Mouse (Mus musculus): ENCODE measurements around the gene Lamc1. TPM values are rescaled to one million over a fixed set of nuclear protein-coding genes. Genes with fewer than 3 reads are reported as not detected.

The Lamc1 gene
- total and polyA plus RNA-seq, 2 experiments from 2014 or later: 9.8 to 42.4 TPM

GRCm38 (mm10) chr1:153191943-153192329 lies 140.7 kb downstream of the Lamc1 start:
- H3K27me3 ChIP-seq (ENCODE audit: insufficient read depth, low read length): no peaks in the 10 kb centered on the region
- ATAC-seq (peak; percentile 87), DNase-seq (peak; percentile 87)
- peak overlapping the region; percentile 42 for H3K27ac ChIP-seq (ENCODE audit: low read depth, low read length)
- WGBS: 5% methylated on average over 5 of the region's 5 CpGs
- no peak overlapping the region for H3K4me3 ChIP-seq (ENCODE audit: low read depth, low read length)
- no peak for TF ChIP-seq CTCF (IDR thresholded peaks at IDR 0.05; ENCODE audit: low read depth)
- H3K4me1 ChIP-seq (ENCODE audit: insufficient read depth): no peaks in the 10 kb centered on the region; the same call in 1 of the 2 replicates
- H3K9me3 ChIP-seq (ENCODE audit: low read length): no peaks in the 10 kb centered on the region
- H3K4me2 ChIP-seq (ENCODE audit: low read depth): no peak overlapping the region
- no peak overlapping the region for H3K9ac ChIP-seq
- no peaks in the 10 kb centered on the region for H3K36me3 ChIP-seq (ENCODE audit: insufficient read depth)

- DNase-seq: peak; percentile 14
- no peak for TF ChIP-seq CTCF (IDR thresholded peaks at IDR 0.05; ENCODE audit: low read depth)
- no peaks in the 10 kb centered on the region for H3K9me3 ChIP-seq (ENCODE audit: low read length)
- no peak overlapping the region for H3K4me2 ChIP-seq (ENCODE audit: low read depth)
- H3K4me3 ChIP-seq (ENCODE audit: low read depth, low read length): no peak overlapping the region
- ATAC-seq: no peak; the same call in 1 of the 2 replicates
- H3K4me1 ChIP-seq (ENCODE audit: insufficient read depth): no peaks in the 10 kb centered on the region; the same call in 1 of the 2 replicates
- 31% methylated on average over 15 of the region's 15 CpGs for WGBS
- no peaks in the 10 kb centered on the region for H3K36me3 ChIP-seq (ENCODE audit: insufficient read depth)
- H3K27me3 ChIP-seq (ENCODE audit: insufficient read depth, low read length): no peaks in the 10 kb centered on the region
- H3K9ac ChIP-seq: no peak overlapping the region
- peak overlapping the region; percentile 59; the same call in 1 of the 2 replicates for H3K27ac ChIP-seq (ENCODE audit: low read depth, low read length)
Observed at GRCm38 (mm10) chr1:153191237-153191942, 141.2 kb downstream of the Lamc1 start.

GRCm38 (mm10) chr1:153188081-153188480 lies 144.5 kb downstream of the Lamc1 start:
- H3K27me3 ChIP-seq (ENCODE audit: insufficient read depth, low read length): peaks cover 6% of the 10 kb centered on the region
- no peak overlapping the region for H3K9ac ChIP-seq
- ATAC-seq (no peak), DNase-seq (no peak)
- TF ChIP-seq CTCF (IDR thresholded peaks at IDR 0.05; ENCODE audit: low read depth): no peak
- H3K4me3 ChIP-seq (ENCODE audit: low read depth, low read length): no peak overlapping the region
- no peaks in the 10 kb centered on the region for H3K36me3 ChIP-seq (ENCODE audit: insufficient read depth)
- 54% methylated on average over 3 of the region's 3 CpGs for WGBS
- H3K4me2 ChIP-seq (ENCODE audit: low read depth): no peak overlapping the region
- no peaks in the 10 kb centered on the region for H3K9me3 ChIP-seq (ENCODE audit: low read length)
- no peak overlapping the region for H3K27ac ChIP-seq (ENCODE audit: low read depth, low read length)
- H3K4me1 ChIP-seq (ENCODE audit: insufficient read depth): peaks cover 4% of the 10 kb centered on the region

GRCm38 (mm10) chr1:153185828-153186803 lies 146.5 kb downstream of the Lamc1 start, which contains the start of gene Lamc2:
Gene Lamc2, minus strand, starts transcription at chr1:153186447.
- peak within 1 kb of the TSS; percentile 81 for H3K4me2 ChIP-seq (ENCODE audit: low read depth)
- peaks cover 6% of the 10 kb centered on the region for H3K27me3 ChIP-seq (ENCODE audit: insufficient read depth, low read length)
- H3K9ac ChIP-seq: peak within 1 kb of the TSS; percentile 51
- DNase-seq (peak; percentile 35), ATAC-seq (peak; percentile 71)
- no peaks in the 10 kb centered on the region for H3K9me3 ChIP-seq (ENCODE audit: low read length)
- H3K27ac ChIP-seq (ENCODE audit: low read depth, low read length): no peak within 1 kb of the TSS
- H3K4me3 ChIP-seq (ENCODE audit: low read depth, low read length): peak within 1 kb of the TSS; percentile 43
- no peaks in the 10 kb centered on the region for H3K36me3 ChIP-seq (ENCODE audit: insufficient read depth)
- TF ChIP-seq CTCF (IDR thresholded peaks at IDR 0.05; ENCODE audit: low read depth): no peak
- WGBS: 3% methylated on average over 46 of the region's 46 CpGs
- H3K4me1 ChIP-seq (ENCODE audit: insufficient read depth): peaks cover 4% of the 10 kb centered on the region; the same call in 1 of the 2 replicates

GRCm38 (mm10) chr1:153180586-153181289 lies 151.8 kb downstream of the Lamc1 start:
- Histone ChIP-seq H3K27me3 (ENCODE audit: insufficient read depth, low read length) (peaks cover 6% of the 10 kb centered on the region), H3K9me3 (ENCODE audit: low read length) (no peaks in the 10 kb centered on the region), H3K4me2 (ENCODE audit: low read depth) (no peak overlapping the region), H3K9ac (no peak overlapping the region), H3K4me3 (ENCODE audit: low read depth, low read length) (no peak overlapping the region), H3K27ac (ENCODE audit: low read depth, low read length) (no peak overlapping the region), H3K4me1 (ENCODE audit: insufficient read depth) (no peaks in the 10 kb centered on the region), H3K36me3 (ENCODE audit: insufficient read depth) (no peaks in the 10 kb centered on the region)
- 48% methylated on average over 9 of the region's 9 CpGs for WGBS
- TF ChIP-seq CTCF (IDR thresholded peaks at IDR 0.05; ENCODE audit: low read depth): no peak
- peak; percentile 69 for DNase-seq
- peak; percentile 89 for ATAC-seq

- no peaks in the 10 kb centered on the region for H3K36me3 ChIP-seq (ENCODE audit: insufficient read depth)
- no peaks in the 10 kb centered on the region for H3K9me3 ChIP-seq (ENCODE audit: low read length)
- H3K27me3 ChIP-seq (ENCODE audit: insufficient read depth, low read length): peaks cover 5% of the 10 kb centered on the region
- H3K4me3 ChIP-seq (ENCODE audit: low read depth, low read length): no peak overlapping the region
- no peak overlapping the region for H3K27ac ChIP-seq (ENCODE audit: low read depth, low read length)
- H3K4me2 ChIP-seq (ENCODE audit: low read depth): no peak overlapping the region
- WGBS: 67% methylated on average over 4 of the region's 4 CpGs
- H3K4me1 ChIP-seq (ENCODE audit: insufficient read depth): no peaks in the 10 kb centered on the region
- DNase-seq: no peak
- H3K9ac ChIP-seq: no peak overlapping the region
- ATAC-seq: no peak
- no peak for TF ChIP-seq CTCF (IDR thresholded peaks at IDR 0.05; ENCODE audit: low read depth)
Observed at GRCm38 (mm10) chr1:153180160-153180559, 152.4 kb downstream of the Lamc1 start.
